Mouse (Mus musculus): ENCODE results near the gene Adgrg3.

Gene Adgrg3

GRCm38 (mm10) chr8:95056414-95056813 lies 38.9 kb downstream of the Adgrg3 start:
- in situ Hi-C loops (cut with MboI; ENCODE audit: low pct_unique_long_range_greater_than_20kb in 1 of 2, low sequenced_read_pairs in 2 of 2, unreplicated experiment in 1 of 2), result no loop called here

GRCm38 (mm10) chr8:95058661-95059060 lies 41.2 kb downstream of the Adgrg3 start:
- in situ Hi-C loops (cut with MboI; ENCODE audit: low pct_unique_long_range_greater_than_20kb in 1 of 2, low sequenced_read_pairs in 2 of 2, unreplicated experiment in 1 of 2), result no loop called here

GRCm38 (mm10) chr8:95059812-95060533 lies 42.5 kb downstream of the Adgrg3 start:
- in situ Hi-C loops (cut with MboI; ENCODE audit: low pct_unique_long_range_greater_than_20kb in 1 of 2, low sequenced_read_pairs in 2 of 2, unreplicated experiment in 1 of 2), result no loop called here

- in situ Hi-C loops (cut with MboI; ENCODE audit: low pct_unique_long_range_greater_than_20kb in 1 of 2, low sequenced_read_pairs in 2 of 2, unreplicated experiment in 1 of 2), result no loop called here
These were observed 47.0 kb downstream of the Adgrg3 start for GRCm38 (mm10) chr8:95064531-95064930.

GRCm38 (mm10) chr8:95067582-95067981 lies 50.1 kb downstream of the Adgrg3 start:
- in situ Hi-C loops (cut with MboI; ENCODE audit: low pct_unique_long_range_greater_than_20kb in 1 of 2, low sequenced_read_pairs in 2 of 2, unreplicated experiment in 1 of 2), result no loop called here

- in situ Hi-C loops (cut with MboI; ENCODE audit: low pct_unique_long_range_greater_than_20kb in 1 of 2, low sequenced_read_pairs in 2 of 2, unreplicated experiment in 1 of 2), result no loop called here
These were observed 58.0 kb downstream of the Adgrg3 start for GRCm38 (mm10) chr8:95075504-95075903.

- in situ Hi-C loops (cut with MboI; ENCODE audit: low pct_unique_long_range_greater_than_20kb in 1 of 2, low sequenced_read_pairs in 2 of 2, unreplicated experiment in 1 of 2), result no loop called here
These were observed 58.7 kb downstream of the Adgrg3 start for GRCm38 (mm10) chr8:95076151-95076550.

GRCm38 (mm10) chr8:95078055-95078454 lies 60.6 kb downstream of the Adgrg3 start:
- in situ Hi-C loops (cut with MboI; ENCODE audit: low pct_unique_long_range_greater_than_20kb in 1 of 2, low sequenced_read_pairs in 2 of 2, unreplicated experiment in 1 of 2), result no loop called here

GRCm38 (mm10) chr8:95079305-95079704 lies 61.8 kb downstream of the Adgrg3 start:
- in situ Hi-C loops (cut with MboI; ENCODE audit: low pct_unique_long_range_greater_than_20kb in 1 of 2, low sequenced_read_pairs in 2 of 2, unreplicated experiment in 1 of 2), result no loop called here

GRCm38 (mm10) chr8:95080381-95081341 lies 63.2 kb downstream of the Adgrg3 start, which contains the start of gene Katnb1:
Katnb1 (plus strand) TSS chr8:95081186.
- in situ Hi-C loops (cut with MboI; ENCODE audit: low pct_unique_long_range_greater_than_20kb in 1 of 2, low sequenced_read_pairs in 2 of 2, unreplicated experiment in 1 of 2), result no loop called here

GRCm38 (mm10) chr8:95081650-95082049 lies 64.2 kb downstream of the Adgrg3 start:
- in situ Hi-C loops (cut with MboI; ENCODE audit: low pct_unique_long_range_greater_than_20kb in 1 of 2, low sequenced_read_pairs in 2 of 2, unreplicated experiment in 1 of 2), result no loop called here

- in situ Hi-C loops (cut with MboI; ENCODE audit: low pct_unique_long_range_greater_than_20kb in 1 of 2, low sequenced_read_pairs in 2 of 2, unreplicated experiment in 1 of 2), result no loop called here
These were observed 66.8 kb downstream of the Adgrg3 start for GRCm38 (mm10) chr8:95084261-95084660.

- in situ Hi-C loops (cut with MboI; ENCODE audit: low pct_unique_long_range_greater_than_20kb in 1 of 2, low sequenced_read_pairs in 2 of 2, unreplicated experiment in 1 of 2), result no loop called here
These were observed 67.4 kb downstream of the Adgrg3 start for GRCm38 (mm10) chr8:95084744-95085431.

- in situ Hi-C loops (cut with MboI; ENCODE audit: low pct_unique_long_range_greater_than_20kb in 1 of 2, low sequenced_read_pairs in 2 of 2, unreplicated experiment in 1 of 2), result no loop called here
These were observed 68.1 kb downstream of the Adgrg3 start for GRCm38 (mm10) chr8:95085432-95086141.

- in situ Hi-C loops (cut with MboI; ENCODE audit: low pct_unique_long_range_greater_than_20kb in 1 of 2, low sequenced_read_pairs in 2 of 2, unreplicated experiment in 1 of 2), result no loop called here
These were observed 76.1 kb downstream of the Adgrg3 start for GRCm38 (mm10) chr8:95093574-95093973.
